30 mouse cellular contexts compared by ENCODE assay signal in genomic region chr16:22967383-22968030, GRCm38 (mm10). TPM values are rescaled to one million over a fixed set of nuclear protein-coding genes. Genes with fewer than 3 reads are reported as not detected.
DNase-seq lines count a peak whose midpoint lies in the region; ATAC-seq and TF ChIP-seq lines count a peak whose summit lies in the region.
"Had no signal": no experiment of that assay in that cellular context is flagged by ENCODE, and none has a peak within 500 bp of the region (broad histone marks: within the 10 kb centered on the region; RNA-seq: fewer than 3 reads in every experiment).

No protein-coding gene starts in this region.

- H3K4me1 ChIP-seq in kidney, embryonic 15.5 days = no peaks in the 10 kb centered on the region
- H3K4me1 ChIP-seq in midbrain, postnatal 0 days (ENCODE audit: insufficient read depth, low read length) = no peaks in the 10 kb centered on the region
- H3K4me1 ChIP-seq: embryonic facial prominence, embryonic 10.5 days; forebrain, embryonic 15.5 days; heart, embryonic 13.5 days; hindbrain, embryonic 15.5 days had no signal

- H3K27ac ChIP-seq in kidney, embryonic 15.5 days = no peak overlapping the region
- H3K27ac ChIP-seq in gastrocnemius, adult 2 months = no peak overlapping the region
- H3K27ac ChIP-seq in midbrain, postnatal 0 days (ENCODE audit: low read depth, low read length) = no peak overlapping the region
- H3K27ac ChIP-seq: embryonic facial prominence, embryonic 10.5 days; forebrain, embryonic 15.5 days; heart, embryonic 13.5 days; hindbrain, embryonic 15.5 days had no signal

- no peak for TF ChIP-seq POLR2A in myocyte (IDR thresholded peaks at IDR 0.05; ENCODE audit: insufficient read length, low read depth)

- no peak for ATAC-seq in kidney, embryonic 15.5 days (replicated peaks; ENCODE audit: low FRiP score)
- no peak for ATAC-seq in midbrain, postnatal 0 days (ENCODE audit: low FRiP score)
- ATAC-seq: forebrain, embryonic 15.5 days; intestine, embryonic 16.5 days had no signal

- WGBS in kidney, embryonic 15.5 days = 67% methylated on average over 1 of the region's 1 CpGs
- 70% methylated on average over 1 of the region's 1 CpGs for WGBS in midbrain, postnatal 0 days

- H3K79me2 ChIP-seq in myocyte (ENCODE audit: control insufficient read depth, insufficient read depth) = no peaks in the 10 kb centered on the region

- intact Hi-C loops in gastrocnemius, adult 2 months (cut with DNase I) = no loop called here

- H3K9ac ChIP-seq in kidney, embryonic 15.5 days = no peak overlapping the region
- no peak overlapping the region for H3K9ac ChIP-seq in midbrain, postnatal 0 days (replicated peaks; ENCODE audit: low read length, poor library complexity, severe bottlenecking)
- H3K9ac ChIP-seq: forebrain, embryonic 15.5 days; heart, embryonic 13.5 days; hindbrain, embryonic 15.5 days had no signal

- H3K4me3 ChIP-seq in myocyte = no peak overlapping the region
- no peak overlapping the region for H3K4me3 ChIP-seq in kidney, embryonic 15.5 days (replicated peaks)
- no peak overlapping the region for H3K4me3 ChIP-seq in gastrocnemius, adult 2 months
- no peak overlapping the region for H3K4me3 ChIP-seq in midbrain, postnatal 0 days (ENCODE audit: low read depth, low read length)
- H3K4me3 ChIP-seq: embryonic facial prominence, embryonic 10.5 days; erythroblast, embryonic 14.5 days; forebrain, embryonic 15.5 days; heart, embryonic 13.5 days; hindbrain, embryonic 15.5 days had no signal

- H3K27me3 ChIP-seq in myocyte (ENCODE audit: control insufficient read depth, insufficient read depth, insufficient read length) = no peaks in the 10 kb centered on the region
- no peaks in the 10 kb centered on the region for H3K27me3 ChIP-seq in kidney, embryonic 15.5 days
- no peaks in the 10 kb centered on the region for H3K27me3 ChIP-seq in midbrain, postnatal 0 days (ENCODE audit: insufficient read depth, low read length)
- H3K27me3 ChIP-seq: forebrain, embryonic 15.5 days; heart, embryonic 13.5 days; hindbrain, embryonic 15.5 days had no signal

- no peak for TF ChIP-seq CTCF in gastrocnemius, adult 2 months (IDR thresholded peaks at IDR 0.05)
- no peak for TF ChIP-seq CTCF in midbrain, postnatal 0 days (IDR thresholded peaks at IDR 0.05)

- H3K4me2 ChIP-seq in myocyte (ENCODE audit: low read depth) = no peak overlapping the region
- H3K4me2 ChIP-seq in kidney, embryonic 15.5 days = no peak overlapping the region
- no peak overlapping the region for H3K4me2 ChIP-seq in midbrain, postnatal 0 days (ENCODE audit: low read depth, low read length, poor library complexity, severe bottlenecking)
- H3K4me2 ChIP-seq: forebrain, embryonic 15.5 days; heart, embryonic 13.5 days; hindbrain, embryonic 15.5 days had no signal

- DNase-seq in heart, adult 11 months = peak; percentile 12
- DNase-seq in heart, adult 18-20 months = no peak
- peak; percentile 74 for DNase-seq in 3T3-L1 (ENCODE audit: low read depth, low spot score)
- peak; percentile 64 for DNase-seq in NIH3T3 (ENCODE audit: low read depth)
- DNase-seq in gastrocnemius, adult 2 months = no peak
- no peak for DNase-seq in midbrain, postnatal 0 days (ENCODE audit: low spot score)
- DNase-seq: adrenal gland, adult 2 months; adrenal gland, postnatal 25 days; B cell, adult 2 months; cerebellum, adult 11-12 months; cerebellum, adult 9-10 months; cerebellum, postnatal 36 days; gastrocnemius, postnatal 36 days; heart, postnatal 36 days; kidney, adult 8-10 months had no signal

- H3K36me3 ChIP-seq in myocyte (ENCODE audit: control insufficient read depth, insufficient read depth) = no peaks in the 10 kb centered on the region
- H3K36me3 ChIP-seq in kidney, embryonic 15.5 days = no peaks in the 10 kb centered on the region
- no peaks in the 10 kb centered on the region for H3K36me3 ChIP-seq in midbrain, postnatal 0 days (ENCODE audit: insufficient read depth, low read length)
- H3K36me3 ChIP-seq: embryonic facial prominence, embryonic 10.5 days; forebrain, embryonic 15.5 days; heart, embryonic 13.5 days; hindbrain, embryonic 15.5 days had no signal

- H3K9me3 ChIP-seq in kidney, embryonic 15.5 days (replicated peaks) = no peaks in the 10 kb centered on the region
- H3K9me3 ChIP-seq in midbrain, postnatal 0 days (ENCODE audit: low read length) = no peaks in the 10 kb centered on the region
- H3K9me3 ChIP-seq: embryonic facial prominence, embryonic 10.5 days; forebrain, embryonic 15.5 days; heart, embryonic 13.5 days; hindbrain, embryonic 15.5 days had no signal

- no peak overlapping the region for H3ac ChIP-seq in myocyte (ENCODE audit: control insufficient read depth, insufficient read length)

TF ChIP-seq in myocyte, 11 proteins besides CTCF, POLR2A, EP300 and RAD21:
- TF ChIP-seq TCF12 (IDR thresholded peaks at IDR 0.05; ENCODE audit: insufficient read depth, poor library complexity, severe bottlenecking) = no peak
- peak; percentile 27; the same call in 1 of the 2 replicates for TF ChIP-seq CEBPB (IDR thresholded peaks at IDR 0.05; ENCODE audit: insufficient read depth, poor library complexity, severe bottlenecking)
TF ChIP-seq in myocyte: peak in this region for 1.

RNA-seq across cellular contexts. Expression of gene Hrg, which starts 16.6 kb away (rescaled TPM):
- not detected for total RNA-seq in heart, adult 18-20 months (2021)
- polyA plus RNA-seq in myocyte (2012; fragmentation: generic; extraction: Trizol) = not detected
- polyA plus RNA-seq in kidney, embryonic 15.5 days (2015; fragmentation: Nextera tagmentation; extraction: Ambion mirVana) = not detected in 2 replicates
- total RNA-seq in gastrocnemius, adult 2 months (2021) = not detected
- not detected in 2 replicates for total RNA-seq in midbrain, postnatal 0 days (2014; rRNA removed)
- not detected in 2 replicates for polyA plus RNA-seq in midbrain, postnatal 0 days (2015; fragmentation: Nextera tagmentation; extraction: Ambion mirVana)
- total RNA-seq: gastrocnemius, adult 8-10 months; gastrocnemius, postnatal 36 days; heart, adult 8-10 months; heart, postnatal 36 days; MEL had no signal
- polyA plus RNA-seq: embryonic facial prominence, embryonic 14.5 days; erythroblast, embryonic 14.5 days; forebrain, embryonic 15.5 days; heart, embryonic 13.5 days; heart, postnatal 0 days; hindbrain, embryonic 15.5 days; intestine, embryonic 16.5 days had no signal

RNA-seq across cellular contexts. Expression of gene Fetub, which starts 49.4 kb away (rescaled TPM):
- 1 to 10 TPM in 1 of 2 experiments, under 1 TPM in 1; 0.37 to 2.3 TPM for total RNA-seq in heart, adult 18-20 months (2021)
- polyA plus RNA-seq in myocyte (2012; fragmentation: generic; extraction: Trizol) = 1.7 TPM
- 0.29 and 0.54 TPM in 2 replicates for polyA plus RNA-seq in kidney, embryonic 15.5 days (2015; fragmentation: Nextera tagmentation; extraction: Ambion mirVana)
- total RNA-seq in gastrocnemius, adult 2 months (2021) = not detected
- not detected in 2 replicates for total RNA-seq in midbrain, postnatal 0 days (2014; rRNA removed)
- polyA plus RNA-seq in midbrain, postnatal 0 days (2015; fragmentation: Nextera tagmentation; extraction: Ambion mirVana) = 0.33 TPM in 1 of 2 replicates, not detected in the other
- total RNA-seq: MEL had no signal
- polyA plus RNA-seq: embryonic facial prominence, embryonic 10.5 days; erythroblast, embryonic 14.5 days; forebrain, embryonic 11.5 days; forebrain, embryonic 15.5 days; heart, embryonic 13.5 days; heart, postnatal 0 days; hindbrain, embryonic 11.5 days; hindbrain, embryonic 15.5 days had no signal

Comparison
In these comparisons a context has a peak if more than half of its experiments do, and no peak if none do; other contexts are left out.
1. DNase-seq: peak in heart, adult 11 months (single experiment), 3T3-L1 (single experiment) and NIH3T3 (single experiment); none in heart, adult 18-20 months (0 of 2), gastrocnemius, adult 2 months (single experiment) and midbrain, postnatal 0 days (single experiment).